Mouse (Mus musculus) forebrain, embryonic 10.5 days (tissue): ENCODE measurements around the gene Fbl. TPM values are rescaled to one million over a fixed set of nuclear protein-coding genes. Genes with fewer than 3 reads are reported as not detected.

Experiments
- DNase-seq: peaks from one replicate; pipeline ENCODE4 v3.0.0-alpha.2; 2017; ENCODE audit warnings: low spot score; ENCODE audit errors: extremely low spot score
- H3K27ac ChIP-seq: fragments of 300-500 bp; sonication (generic); 2 replicates; pipeline ENCODE4 v1.5.1; 2016; ENCODE audit warnings: mild to moderate bottlenecking
- H3K27me3 ChIP-seq: fragments of 300-500 bp; sonication (generic); 2 replicates; pipeline ENCODE4 v1.6.1; 2016; ENCODE audit warnings: mild to moderate bottlenecking; ENCODE audit not compliant: poor library complexity, severe bottlenecking
- H3K36me3 ChIP-seq: fragments of 300-500 bp; sonication (generic); replicated peaks from 2 replicates; pipeline ENCODE4 v1.6.1; 2016; ENCODE audit warnings: mild to moderate bottlenecking, moderate library complexity
- H3K4me1 ChIP-seq: fragments of 300-500 bp; sonication (generic); 2 replicates; pipeline ENCODE4 v1.6.1; 2016
- H3K4me3 ChIP-seq: fragments of 300-500 bp; sonication (generic); 2 replicates; pipeline ENCODE4 v1.5.1; 2016; ENCODE audit warnings: mild to moderate bottlenecking, moderate library complexity
- H3K9me3 ChIP-seq: fragments of 300-500 bp; sonication (generic); 2 replicates; pipeline ENCODE4 v1.6.1; 2016; ENCODE audit warnings: mild to moderate bottlenecking, moderate library complexity
- WGBS: fragments of 180-500 bp; shearing (Covaris S2); methylation state at CpG from one replicate; pipeline ENCODE4 v1.1.7; 2016; 5-methylcytosine and 5-hydroxymethylcytosine counted together
- polyA plus RNA-seq: library from polyadenylated mRNA; unstranded; fragments of >200 nt; fragmentation: Nextera tagmentation; extraction: Ambion mirVana; gene quantifications from 2 replicates; pipeline ENCODE4 v1.2.1, GENCODE M21; 2016

The Fbl gene
- polyA plus RNA-seq, 1 experiment from 2014 or later = 180 TPM

DNA sequence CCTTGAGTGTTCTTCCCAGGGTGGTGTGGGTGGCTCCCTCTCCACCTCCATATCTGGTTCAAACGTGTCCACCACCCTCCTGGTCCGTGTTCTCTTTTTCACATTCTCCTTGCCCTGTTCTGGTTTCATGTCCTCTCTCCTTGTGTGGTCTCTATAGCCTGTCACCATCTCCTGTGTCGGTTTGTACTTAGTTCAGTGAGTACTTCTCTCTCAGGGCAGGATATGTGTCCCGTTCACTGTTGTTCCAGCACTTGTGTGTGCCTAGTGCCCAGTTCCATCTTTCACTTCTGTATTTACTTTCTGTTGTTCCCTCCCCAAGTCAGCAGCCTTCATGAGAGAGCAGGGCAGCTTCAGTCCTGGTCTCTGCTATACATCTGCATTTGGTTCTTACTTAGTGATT, 5.8 kb downstream of the Fbl start:
- Histone ChIP-seq H3K4me3 (no peak overlapping the region), H3K27ac (no peak overlapping the region), H3K36me3 (peaks cover 49% of the 10 kb centered on the region), H3K27me3 (no peaks in the 10 kb centered on the region), H3K4me1 (peaks cover 25% of the 10 kb centered on the region), H3K9me3 (no peaks in the 10 kb centered on the region)
- no peak for DNase-seq
- WGBS = 91% methylated on average over 4 of the region's 4 CpGs

DNA sequence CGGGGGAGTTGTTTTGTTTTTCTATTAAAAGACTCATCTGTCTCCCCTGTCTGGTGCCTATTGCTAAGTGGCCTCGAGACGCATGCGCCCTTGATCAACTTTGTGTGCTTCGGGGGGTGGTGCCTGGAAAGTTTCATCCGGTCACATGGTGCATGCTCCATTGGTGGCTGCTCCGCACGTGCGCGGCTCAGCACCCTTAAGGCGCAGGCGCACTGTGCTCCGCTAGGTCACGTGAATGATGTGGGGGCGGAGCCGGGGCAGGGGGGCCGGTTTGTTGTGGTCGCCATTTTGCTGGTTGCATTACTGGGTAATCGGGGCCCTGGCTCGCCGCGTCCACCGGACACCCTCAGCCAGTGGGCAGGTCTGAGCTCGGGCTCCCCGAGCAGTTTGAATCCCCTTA, 9.7 kb downstream of the Fbl start, which contains the start of gene Dyrk1b:
Dyrk1b (plus strand) TSS at position 242 of the 400 bp plus-strand sequence.
- Histone ChIP-seq H3K9me3 (no peaks in the 10 kb centered on the region), H3K4me1 (peaks cover 20% of the 10 kb centered on the region), H3K27me3 (no peaks in the 10 kb centered on the region), H3K4me3 (peak within 1 kb of the TSS; percentile 91), H3K27ac (peak within 1 kb of the TSS; percentile 98), H3K36me3 (peaks cover 82% of the 10 kb centered on the region)
- DNase-seq = peak; percentile 98
- 0% methylated on average over 25 of the region's 25 CpGs for WGBS

DNA sequence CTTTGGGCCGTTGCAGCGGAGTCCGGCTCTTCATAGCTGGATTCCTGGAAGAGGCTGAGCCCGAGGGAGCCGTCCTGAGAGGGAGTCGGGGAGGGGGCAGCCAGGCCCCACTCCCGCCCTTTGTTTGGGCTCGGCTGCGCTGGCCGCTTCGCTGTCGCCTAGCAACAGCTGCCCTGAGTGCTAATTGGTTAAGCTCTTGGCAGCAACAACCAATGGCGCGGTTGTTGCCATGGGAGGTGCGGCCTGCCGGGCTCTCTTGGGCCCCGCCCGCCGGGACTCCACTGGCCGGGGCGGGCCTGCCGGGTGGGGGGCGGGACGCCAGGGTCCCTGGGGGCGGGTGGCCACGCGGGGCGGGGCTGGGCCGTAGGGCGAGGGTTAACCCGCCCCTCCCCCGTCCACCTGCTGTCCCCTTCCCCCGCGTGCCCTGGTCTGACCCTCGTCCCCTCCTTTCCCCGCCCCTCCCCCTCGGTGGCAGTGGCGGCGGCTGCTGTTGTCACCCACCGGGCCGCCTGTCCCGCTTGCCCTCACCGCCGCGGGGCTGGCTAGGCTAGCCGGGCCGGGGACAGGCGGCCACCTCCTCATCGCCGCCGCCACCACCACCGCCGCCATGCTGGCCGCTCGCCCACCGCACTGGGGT, 10.3 kb downstream of the Fbl start:
- H3K36me3 ChIP-seq = peaks cover 82% of the 10 kb centered on the region

DNA sequence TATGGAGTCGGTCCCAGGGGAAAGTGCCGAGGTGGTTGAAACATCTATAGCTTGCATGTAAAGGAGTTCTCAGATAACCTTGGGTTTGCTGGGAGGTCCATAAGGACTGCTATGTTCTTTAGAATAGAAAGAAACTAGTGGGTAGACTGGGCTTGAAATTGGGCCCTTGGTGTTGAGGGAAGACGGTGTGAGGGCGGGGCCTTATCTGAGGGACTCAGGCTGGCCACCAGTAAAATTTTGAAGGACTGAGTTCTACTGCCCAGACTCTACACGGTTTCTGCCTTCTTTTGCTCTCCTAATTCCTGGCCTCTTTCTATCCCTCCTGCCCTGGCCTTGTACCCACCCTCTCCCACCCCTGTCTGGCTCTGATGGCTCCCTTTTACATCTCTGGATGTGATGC, 11.4 kb downstream of the Fbl start:
- Histone ChIP-seq H3K36me3 (peaks cover 82% of the 10 kb centered on the region), H3K27me3 (no peaks in the 10 kb centered on the region), H3K4me1 (peaks cover 20% of the 10 kb centered on the region), H3K9me3 (no peaks in the 10 kb centered on the region), H3K27ac (peak overlapping the region; percentile 98), H3K4me3 (peak overlapping the region; percentile 91)
- no peak for DNase-seq
- WGBS = 82% methylated on average over 5 of the region's 5 CpGs

More for the DNA sequence above, 10.3 kb downstream of the Fbl start:
- WGBS = under 1% methylated on average over 46 of the region's 56 CpGs
- peak; percentile 93 for DNase-seq
- peak overlapping the region; percentile 91 for H3K4me3 ChIP-seq
- peaks cover 20% of the 10 kb centered on the region for H3K4me1 ChIP-seq
- no peaks in the 10 kb centered on the region for H3K27me3 ChIP-seq
- no peaks in the 10 kb centered on the region for H3K9me3 ChIP-seq
- H3K27ac ChIP-seq = peak overlapping the region; percentile 98

DNA sequence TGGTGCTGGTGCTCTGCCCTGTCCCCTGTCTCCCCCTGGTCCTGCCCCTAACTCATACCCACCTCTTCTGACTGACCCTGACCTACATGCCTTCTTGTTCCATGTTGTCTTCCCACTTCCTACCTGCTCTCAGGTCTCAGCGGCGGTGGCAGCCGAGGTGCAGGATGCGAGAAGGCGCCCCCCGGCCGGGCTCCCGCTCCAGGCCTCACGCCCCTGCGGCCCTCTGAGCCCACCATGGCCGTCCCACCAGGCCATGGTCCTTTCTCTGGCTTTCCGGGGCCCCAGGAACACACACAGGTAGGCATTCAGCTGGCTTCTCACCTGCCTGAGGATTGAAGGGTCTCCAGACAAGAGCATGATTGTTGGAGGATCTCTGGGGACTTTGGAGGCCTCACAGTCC, 11.9 kb downstream of the Fbl start:
- Histone ChIP-seq H3K27me3 (no peaks in the 10 kb centered on the region), H3K4me3 (peak overlapping the region; percentile 91), H3K36me3 (peaks cover 82% of the 10 kb centered on the region), H3K4me1 (peaks cover 20% of the 10 kb centered on the region), H3K9me3 (no peaks in the 10 kb centered on the region), H3K27ac (peak overlapping the region; percentile 98)
- DNase-seq = no peak
- WGBS = 93% methylated on average over 12 of the region's 12 CpGs

DNA sequence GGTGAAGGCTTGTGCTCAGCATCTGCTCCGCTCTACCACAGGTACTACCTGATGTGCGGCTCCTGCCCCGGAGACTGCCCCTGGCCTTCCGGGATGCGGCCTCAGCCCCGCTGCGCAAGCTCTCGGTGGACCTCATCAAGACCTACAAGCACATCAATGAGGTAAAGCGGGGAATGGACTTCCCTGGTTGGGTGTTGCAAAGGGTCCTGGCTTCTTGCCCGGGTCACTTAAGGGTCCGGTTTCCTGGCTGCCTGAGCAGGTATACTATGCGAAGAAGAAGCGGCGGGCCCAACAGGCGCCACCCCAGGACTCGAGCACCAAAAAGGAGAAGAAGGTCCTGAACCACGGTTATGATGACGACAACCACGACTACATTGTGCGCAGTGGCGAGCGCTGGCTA, 12.8 kb downstream of the Fbl start:
- Histone ChIP-seq H3K4me3 (no peak overlapping the region), H3K27me3 (no peaks in the 10 kb centered on the region), H3K36me3 (peaks cover 82% of the 10 kb centered on the region), H3K9me3 (no peaks in the 10 kb centered on the region), H3K4me1 (peaks cover 20% of the 10 kb centered on the region), H3K27ac (no peak overlapping the region)
- DNase-seq = no peak
- WGBS = 97% methylated on average over 22 of the region's 22 CpGs

DNA sequence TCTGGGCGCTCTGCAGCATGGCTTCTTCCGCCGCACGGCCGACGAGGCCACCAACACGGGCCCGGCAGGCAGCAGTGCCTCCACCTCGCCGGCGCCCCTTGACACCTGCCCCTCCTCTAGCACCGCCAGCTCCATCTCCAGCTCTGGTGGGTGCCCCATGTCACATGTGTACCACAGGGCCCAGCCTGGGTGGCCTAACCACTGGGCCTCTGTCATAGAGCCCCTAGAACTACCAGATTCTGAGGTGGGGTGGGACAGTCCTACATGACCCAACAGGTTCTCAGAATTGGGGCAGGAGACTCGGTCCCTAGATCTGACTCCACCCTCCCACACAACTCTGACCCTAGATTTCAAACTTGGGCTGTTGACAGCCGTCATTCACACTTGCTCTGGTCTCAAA, 16.4 kb downstream of the Fbl start:
- H3K9me3 ChIP-seq = no peaks in the 10 kb centered on the region
- 96% methylated on average over 14 of the region's 14 CpGs for WGBS
- H3K27me3 ChIP-seq = no peaks in the 10 kb centered on the region
- DNase-seq = no peak
- H3K4me3 ChIP-seq = no peak overlapping the region
- no peak overlapping the region for H3K27ac ChIP-seq
- peaks cover 100% of the 10 kb centered on the region for H3K36me3 ChIP-seq
- peaks cover 8% of the 10 kb centered on the region for H3K4me1 ChIP-seq

DNA sequence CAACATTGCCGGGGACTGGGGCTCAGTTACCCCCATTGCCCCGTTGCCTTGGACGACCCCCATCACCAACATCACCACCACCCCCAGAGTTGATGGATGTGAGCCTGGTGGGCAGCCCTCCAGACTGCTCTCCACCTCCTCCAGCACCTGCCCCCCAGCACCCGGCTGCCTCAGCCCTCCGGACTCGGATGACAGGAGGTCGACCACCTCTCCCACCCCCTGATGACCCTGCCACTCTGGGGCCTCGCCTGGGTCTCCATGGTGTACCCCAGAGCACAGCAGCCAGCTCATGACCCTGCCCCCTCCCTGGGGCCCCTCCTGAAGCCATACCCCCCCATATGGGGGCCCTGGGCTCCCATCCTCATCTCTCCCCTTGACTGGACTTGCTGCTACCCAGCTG, 17.1 kb downstream of the Fbl start:
- Histone ChIP-seq H3K36me3 (peaks cover 100% of the 10 kb centered on the region), H3K27me3 (no peaks in the 10 kb centered on the region), H3K4me1 (peaks cover under 1% of the 10 kb centered on the region; the same call in 1 of the 2 replicates), H3K4me3 (no peak overlapping the region), H3K27ac (no peak overlapping the region), H3K9me3 (no peaks in the 10 kb centered on the region)
- 89% methylated on average over 8 of the region's 8 CpGs for WGBS
- DNase-seq = no peak

DNA sequence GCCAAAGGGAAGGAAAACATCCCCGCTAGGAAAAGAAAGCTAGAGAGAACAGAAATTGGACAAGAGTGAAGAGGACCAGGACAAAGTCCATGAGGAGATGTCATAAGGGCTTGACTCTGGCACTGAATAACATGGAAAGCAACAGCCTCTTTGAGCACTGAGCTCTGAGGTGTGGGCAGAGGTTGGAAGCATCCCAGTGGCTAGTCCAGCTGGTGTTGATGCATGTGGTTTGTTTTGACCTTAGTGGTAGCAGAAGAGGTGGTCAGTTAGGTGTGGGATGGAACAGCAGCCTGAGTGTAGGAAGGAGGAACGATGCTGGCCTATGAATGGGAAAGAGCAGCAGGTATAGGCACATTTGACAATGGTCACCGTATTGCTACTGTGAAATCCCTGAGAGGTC, 22.0 kb downstream of the Fbl start:
- Histone ChIP-seq H3K4me1 (no peaks in the 10 kb centered on the region), H3K4me3 (no peak overlapping the region), H3K36me3 (peaks cover 91% of the 10 kb centered on the region), H3K9me3 (no peaks in the 10 kb centered on the region), H3K27ac (no peak overlapping the region), H3K27me3 (no peaks in the 10 kb centered on the region)
- 91% methylated on average over 3 of the region's 3 CpGs for WGBS
- DNase-seq = no peak

DNA sequence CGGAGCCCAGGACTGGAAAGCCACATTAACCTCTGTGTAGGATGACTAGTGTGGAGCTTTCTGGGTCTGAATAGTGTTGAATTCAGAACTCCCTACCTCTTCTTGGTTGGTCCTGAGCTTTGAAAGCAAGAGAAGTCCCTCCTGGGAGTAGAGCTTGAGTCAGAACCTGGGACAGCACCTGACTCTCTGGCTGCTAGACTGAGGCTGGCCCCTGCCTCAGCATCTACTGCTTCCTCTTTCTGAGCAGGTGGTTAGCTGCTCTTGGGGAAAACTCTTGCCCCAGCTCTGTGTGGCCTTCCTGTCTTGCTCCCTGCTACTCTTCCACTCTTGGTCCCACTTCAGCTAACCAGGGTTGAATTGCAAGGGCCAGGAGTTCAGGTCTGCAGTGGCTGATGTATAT, 22.4 kb downstream of the Fbl start:
- H3K9me3 ChIP-seq = no peaks in the 10 kb centered on the region
- peaks cover 91% of the 10 kb centered on the region for H3K36me3 ChIP-seq
- H3K4me3 ChIP-seq = no peak overlapping the region
- 100% methylated on average over 1 of the region's 1 CpGs for WGBS
- no peaks in the 10 kb centered on the region for H3K4me1 ChIP-seq
- H3K27me3 ChIP-seq = no peaks in the 10 kb centered on the region
- no peak overlapping the region for H3K27ac ChIP-seq
- DNase-seq = no peak

DNA sequence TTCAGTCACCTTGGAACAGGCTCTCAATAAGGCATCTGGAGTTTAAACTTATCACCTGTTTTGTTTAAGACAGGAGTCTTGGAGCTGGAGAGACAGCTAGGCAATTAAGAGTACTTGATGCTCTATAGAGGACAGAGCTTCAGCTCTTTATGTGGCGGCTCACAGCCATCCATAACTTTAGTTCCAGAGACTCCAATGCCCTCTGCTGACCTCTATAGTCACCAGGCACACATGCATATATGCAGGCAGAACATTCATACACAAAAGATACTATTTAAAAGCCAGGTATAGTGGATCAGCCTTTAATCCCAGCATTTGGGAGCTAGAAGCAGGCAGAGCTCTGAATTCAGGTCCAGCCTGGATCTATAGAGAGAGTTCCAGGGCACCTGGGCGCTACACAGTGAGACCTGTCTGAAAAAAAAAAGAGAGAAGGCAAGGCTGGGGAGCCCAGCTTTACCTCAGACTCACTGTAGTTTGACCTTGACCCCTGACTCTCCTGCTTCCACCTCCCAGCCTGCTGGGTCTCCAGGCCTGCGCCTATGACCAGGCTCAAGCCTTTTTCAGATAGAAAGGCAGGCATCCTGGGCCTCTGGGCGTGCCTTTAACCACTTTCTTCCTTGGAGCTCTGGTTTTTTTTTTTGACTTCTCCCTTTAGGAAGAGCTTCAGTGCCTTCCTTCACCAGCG, 26.0 kb downstream of the Fbl start:
- Histone ChIP-seq H3K27me3 (no peaks in the 10 kb centered on the region), H3K4me1 (no peaks in the 10 kb centered on the region), H3K9me3 (no peaks in the 10 kb centered on the region), H3K36me3 (peaks cover 72% of the 10 kb centered on the region), H3K27ac (no peak overlapping the region), H3K4me3 (no peak overlapping the region)
- 91% methylated on average over 5 of the region's 5 CpGs for WGBS
- DNase-seq = no peak

DNA sequence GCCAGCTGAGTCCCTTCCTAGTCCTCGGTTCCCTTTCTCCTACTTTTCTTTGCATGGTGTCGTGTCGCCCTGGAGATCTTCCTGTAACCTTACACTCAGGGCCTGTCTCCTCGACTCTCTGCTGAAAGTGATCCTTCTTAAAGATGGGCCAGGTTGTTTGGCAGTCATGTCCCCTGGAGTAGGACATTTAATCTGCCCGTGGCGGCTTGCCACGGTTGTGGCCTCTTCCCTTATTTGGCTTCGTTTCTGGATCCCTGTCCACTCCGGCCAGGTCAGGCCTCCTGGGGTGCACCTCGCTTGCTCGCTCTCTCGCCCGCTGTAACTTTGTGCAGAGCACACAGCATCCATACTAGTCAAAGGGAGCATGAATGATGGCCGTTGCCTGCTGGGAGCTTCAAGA, 27.0 kb downstream of the Fbl start:
- DNase-seq = no peak
- no peaks in the 10 kb centered on the region for H3K9me3 ChIP-seq
- no peak overlapping the region for H3K27ac ChIP-seq
- H3K4me1 ChIP-seq = no peaks in the 10 kb centered on the region
- peaks cover 62% of the 10 kb centered on the region for H3K36me3 ChIP-seq
- WGBS = 87% methylated on average over 14 of the region's 14 CpGs
- no peaks in the 10 kb centered on the region for H3K27me3 ChIP-seq
- H3K4me3 ChIP-seq = no peak overlapping the region

DNA sequence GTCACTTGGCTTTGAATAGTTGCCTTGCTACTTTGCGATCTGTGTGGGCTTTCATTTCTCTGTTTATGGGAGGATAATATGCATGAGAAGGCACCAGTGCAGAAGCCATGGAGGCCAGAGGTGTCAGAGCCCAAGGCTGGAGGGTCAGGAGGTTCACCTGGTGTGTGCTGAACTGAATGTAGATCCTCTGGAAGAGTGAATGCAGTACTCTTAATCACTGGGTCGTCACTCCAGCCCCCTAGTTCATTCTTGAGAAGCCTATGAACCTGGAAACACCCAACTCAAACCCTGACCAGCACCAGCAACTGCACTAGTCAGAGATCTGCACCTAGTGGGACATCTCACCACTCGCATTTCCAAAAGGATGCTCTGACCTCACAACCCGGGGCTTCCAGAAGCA, 29.5 kb downstream of the Fbl start:
- no peak for DNase-seq
- no peaks in the 10 kb centered on the region for H3K27me3 ChIP-seq
- H3K4me1 ChIP-seq = no peaks in the 10 kb centered on the region
- H3K36me3 ChIP-seq = peaks cover 37% of the 10 kb centered on the region
- H3K9me3 ChIP-seq = peaks cover 6% of the 10 kb centered on the region; the same call in 1 of the 2 replicates
- H3K27ac ChIP-seq = no peak overlapping the region
- WGBS = 66% methylated on average over 4 of the region's 4 CpGs
- H3K4me3 ChIP-seq = no peak overlapping the region
